Mouse (Mus musculus) ovary, postnatal 10 days (tissue): ENCODE data around the gene Pym1.

ENCODE experiments used
- DNase-seq: peaks from one replicate; pipeline ENCODE4 v3.0.0; 2022; ENCODE audit warnings: low spot score

The Pym1 gene

GRCm38 (mm10) chr10:128745946-128746613 is 1.6 kb upstream of the Pym1 start:
- no peak for DNase-seq

GRCm38 (mm10) chr10:128746972-128747645 is 580 bp upstream of the Pym1 start:
- no peak for DNase-seq

- DNase-seq = no peak
Measured at GRCm38 (mm10) chr10:128748252-128748864, 669 bp downstream of the Pym1 start.

GRCm38 (mm10) chr10:128772895-128773294 is 25.2 kb downstream of the Pym1 start:
- no peak for DNase-seq

GRCm38 (mm10) chr10:128773685-128774084 is 26.0 kb downstream of the Pym1 start:
- DNase-seq = no peak

GRCm38 (mm10) chr10:128778441-128778840 is 30.8 kb downstream of the Pym1 start:
- DNase-seq = no peak

- DNase-seq = peak; percentile 21
Measured at GRCm38 (mm10) chr10:128779011-128779795, 31.5 kb downstream of the Pym1 start.

GRCm38 (mm10) chr10:128780200-128780599 is 32.5 kb downstream of the Pym1 start:
- DNase-seq = no peak

GRCm38 (mm10) chr10:128790398-128791124 is 42.9 kb downstream of the Pym1 start, which contains the start of gene Mmp19:
Gene Mmp19, plus strand, starts transcription at chr10:128790910.
- DNase-seq = no peak

- no peak for DNase-seq
Measured at GRCm38 (mm10) chr10:128792041-128792440, 44.4 kb downstream of the Pym1 start.

GRCm38 (mm10) chr10:128793258-128793657 is 45.6 kb downstream of the Pym1 start:
- no peak for DNase-seq

GRCm38 (mm10) chr10:128794391-128794790 is 46.7 kb downstream of the Pym1 start:
- DNase-seq = no peak

GRCm38 (mm10) chr10:128795581-128795980 is 47.9 kb downstream of the Pym1 start:
- no peak for DNase-seq

GRCm38 (mm10) chr10:128798676-128799075 is 51.0 kb downstream of the Pym1 start:
- DNase-seq = no peak

- no peak for DNase-seq
Measured at GRCm38 (mm10) chr10:128801981-128802495, 54.3 kb downstream of the Pym1 start.

- DNase-seq = no peak
Measured at GRCm38 (mm10) chr10:128802956-128803355, 55.3 kb downstream of the Pym1 start.

GRCm38 (mm10) chr10:128803361-128803760 is 55.7 kb downstream of the Pym1 start:
- DNase-seq = no peak

GRCm38 (mm10) chr10:128803771-128804270 is 56.1 kb downstream of the Pym1 start, which contains the start of gene Dnajc14:
Gene Dnajc14, plus strand, starts transcription at chr10:128804062.
- peak; percentile 58 for DNase-seq

- DNase-seq = peak; percentile 56
Measured at GRCm38 (mm10) chr10:128804271-128805091, 56.8 kb downstream of the Pym1 start, which contains the start of gene Tmem198b. Gene Tmem198b, minus strand, starts transcription at chr10:128804370.
